In genomic region chr7:82679901-82680300, GRCm38 (mm10) we compare ENCODE assay signal across 26 mouse cellular contexts. TPM values are rescaled to one million over a fixed set of nuclear protein-coding genes. Genes with fewer than 3 reads are reported as not detected.
DNase-seq lines count a peak whose midpoint lies in the region; TF ChIP-seq lines count a peak whose summit lies in the region.
"Had no signal": no experiment of that assay in that cellular context is flagged by ENCODE, and none has a peak within 500 bp of the region (broad histone marks: within the 10 kb centered on the region; RNA-seq: fewer than 3 reads in every experiment).

No protein-coding gene starts in this region.

- no peak for DNase-seq in layer of hippocampus, adult 2 months (ENCODE audit: low spot score in 2 of 2)
- DNase-seq in layer of hippocampus, postnatal 14 days (ENCODE audit: low spot score in 2 of 2) = no peak
- peak; percentile 71 for DNase-seq in NIH3T3 (ENCODE audit: low read depth)
- peak; percentile 4 for DNase-seq in adipocyte (ENCODE audit: low spot score)
- no peak for DNase-seq in gastrocnemius, adult 18-20 months (ENCODE audit: low spot score)
- no peak for DNase-seq in retina, embryonic 14.5 days (ENCODE audit: low spot score)
- DNase-seq: adrenal gland, adult 2 months; adrenal gland, postnatal 14 days; cerebellum, adult 11-12 months; cerebellum, adult 8-10 months; cerebellum, postnatal 10 days; cerebellum, postnatal 36 days; embryo, embryonic 11 days; gastrocnemius, postnatal 25 days; heart, adult 18-20 months; heart, postnatal 10 days; heart, postnatal 36 days had no signal

- TF ChIP-seq CTCF in layer of hippocampus, adult 2 months (conservative IDR thresholded peaks at IDR 0.05) = no peak

- H3K4me3 ChIP-seq in layer of hippocampus, adult 2 months = no peak overlapping the region
- H3K4me3 ChIP-seq: embryonic facial prominence, embryonic 15.5 days; erythroblast, embryonic 14.5 days; forebrain, embryonic 12.5 days; forebrain, embryonic 15.5 days; heart, embryonic 12.5 days; heart, embryonic 15.5 days; hindbrain, embryonic 10.5 days; hindbrain, embryonic 13.5 days; intestine, embryonic 15.5 days had no signal

- peak overlapping the region; percentile 16; the same call in 1 of the 2 replicates for H3K27ac ChIP-seq in layer of hippocampus, adult 2 months
- H3K27ac ChIP-seq: forebrain, embryonic 12.5 days; forebrain, embryonic 15.5 days; heart, embryonic 15.5 days; hindbrain, embryonic 10.5 days; hindbrain, embryonic 13.5 days; intestine, embryonic 15.5 days had no signal

RNA-seq across cellular contexts. Expression of gene Efl1, which starts 31.5 kb away (rescaled TPM):
- 10 to 100 TPM; 18.4 to 20.7 TPM for total RNA-seq in layer of hippocampus, adult 2 months (2021)
- total RNA-seq in layer of hippocampus, postnatal 14 days (2021) = 10 to 100 TPM; 17.0 to 19.7 TPM
- total RNA-seq in gastrocnemius, adult 18-20 months (2021) = 1 to 10 TPM; 7.3 to 8.2 TPM

RNA-seq across cellular contexts. Expression of gene Saxo2, which starts 31.6 kb away (rescaled TPM):
- total RNA-seq in layer of hippocampus, adult 2 months (2021) = 1 to 10 TPM; 8.0 to 9.3 TPM
- 10 to 100 TPM in 1 of 2 experiments, 1 to 10 TPM in 1; 9.4 to 14.9 TPM for total RNA-seq in layer of hippocampus, postnatal 14 days (2021)
- 1 to 10 TPM; 2.9 to 4.3 TPM for total RNA-seq in gastrocnemius, adult 18-20 months (2021)

Comparison
In these comparisons a context has a peak if more than half of its experiments do, and no peak if none do; other contexts are left out.
1. DNase-seq: peak in NIH3T3 (single experiment) and adipocyte (single experiment); none in layer of hippocampus, adult 2 months (0 of 2), layer of hippocampus, postnatal 14 days (0 of 2), gastrocnemius, adult 18-20 months (single experiment) and retina, embryonic 14.5 days (single experiment).